ENCODE assay signal across 16 mouse cellular contexts in genomic region chr2:148409821-148410220, GRCm38 (mm10). TPM values are rescaled to one million over a fixed set of nuclear protein-coding genes. Genes with fewer than 3 reads are reported as not detected.
"Had no signal": no experiment of that assay in that cellular context is flagged by ENCODE, and none has a peak within 500 bp of the region (broad histone marks: within the 10 kb centered on the region; RNA-seq: fewer than 3 reads in every experiment).

No protein-coding gene starts in this region.

- H3K27ac ChIP-seq: heart, embryonic 13.5 days; heart, embryonic 15.5 days; hindbrain, embryonic 10.5 days; hindbrain, embryonic 12.5 days; hindbrain, embryonic 13.5 days; hindbrain, embryonic 14.5 days; hindbrain, embryonic 15.5 days; hindbrain, postnatal 0 days; intestine, embryonic 15.5 days; kidney, embryonic 15.5 days; kidney, postnatal 0 days; layer of hippocampus, adult 2 months; left cerebral cortex, adult 2 months had no signal

- H3K36me3 ChIP-seq: heart, embryonic 12.5 days; heart, embryonic 13.5 days; heart, embryonic 15.5 days; hindbrain, embryonic 10.5 days; hindbrain, embryonic 12.5 days; hindbrain, embryonic 13.5 days; hindbrain, embryonic 15.5 days; intestine, embryonic 15.5 days; kidney, embryonic 15.5 days had no signal

- H3K9ac ChIP-seq: heart, embryonic 12.5 days; heart, embryonic 15.5 days; hindbrain, embryonic 12.5 days; hindbrain, embryonic 13.5 days; hindbrain, embryonic 14.5 days; hindbrain, embryonic 15.5 days; intestine, embryonic 15.5 days; kidney, embryonic 15.5 days had no signal

- H3K9me3 ChIP-seq: heart, embryonic 12.5 days; heart, embryonic 15.5 days; hindbrain, embryonic 10.5 days; hindbrain, embryonic 12.5 days; hindbrain, embryonic 13.5 days; hindbrain, embryonic 15.5 days; intestine, embryonic 15.5 days; kidney, embryonic 15.5 days had no signal

- H3K4me3 ChIP-seq: heart, embryonic 12.5 days; heart, embryonic 13.5 days; heart, embryonic 15.5 days; hindbrain, embryonic 12.5 days; hindbrain, embryonic 13.5 days; hindbrain, embryonic 15.5 days; intestine, embryonic 15.5 days; kidney, embryonic 15.5 days; layer of hippocampus, adult 2 months; left cerebral cortex, adult 2 months had no signal

RNA-seq across cellular contexts. Expression of gene Sstr4, which starts 14.7 kb away (rescaled TPM):
- total RNA-seq: hematopoietic stem cell, adult 5-6 weeks had no signal
- polyA plus RNA-seq: inflammation-experienced regulatory T-cells, adult 6 months had no signal
